Mouse (Mus musculus): ENCODE measurements at regions not wholly inside any gene's neighbourhood (a gene's known extent, or its start where the extent isn't known, plus 50 kb on each side); places are given as distances from the start of the nearest gene placed in this dataset.

GRCm38 (mm10) chr6:18674584-18675250 lies 160.1 kb upstream of the Cttnbp2 start:
- DNase-seq (ENCODE audit: low spot score in 2 of 2) = no peak

GRCm38 (mm10) chr6:18677131-18677530 lies 162.5 kb upstream of the Cttnbp2 start:
- DNase-seq (ENCODE audit: low spot score in 2 of 2) = no peak

GRCm38 (mm10) chr6:18680712-18681111 lies 166.1 kb upstream of the Cttnbp2 start:
- DNase-seq (ENCODE audit: low spot score in 2 of 2) = no peak

GRCm38 (mm10) chr6:18682043-18682442 lies 166.3 kb upstream of the Lsm8 start:
- no peak for DNase-seq (ENCODE audit: low spot score in 2 of 2)

GRCm38 (mm10) chr6:18688652-18689348 lies 159.6 kb upstream of the Lsm8 start:
- DNase-seq (ENCODE audit: low spot score in 2 of 2) = no peak

GRCm38 (mm10) chr6:18697536-18697935 lies 150.8 kb upstream of the Lsm8 start:
- no peak for DNase-seq (ENCODE audit: low spot score in 2 of 2)

- DNase-seq (ENCODE audit: low spot score in 2 of 2) = no peak
Measured at GRCm38 (mm10) chr6:18698989-18699728, 149.2 kb upstream of the Lsm8 start.

- no peak for DNase-seq (ENCODE audit: low spot score in 2 of 2)
Measured at GRCm38 (mm10) chr6:18699729-18700386, 148.5 kb upstream of the Lsm8 start.

GRCm38 (mm10) chr6:18710763-18711162 lies 137.6 kb upstream of the Lsm8 start:
- DNase-seq (ENCODE audit: low spot score in 2 of 2) = no peak

GRCm38 (mm10) chr6:18748859-18749258 lies 99.5 kb upstream of the Lsm8 start:
- no peak for DNase-seq (ENCODE audit: low spot score in 2 of 2)

GRCm38 (mm10) chr6:18764536-18764935 lies 83.8 kb upstream of the Lsm8 start:
- no peak for DNase-seq (ENCODE audit: low spot score in 2 of 2)

GRCm38 (mm10) chr6:18795390-18795789 lies 53.0 kb upstream of the Lsm8 start:
- DNase-seq (ENCODE audit: low spot score in 2 of 2) = no peak

GRCm38 (mm10) chr6:18795847-18796246 lies 52.5 kb upstream of the Lsm8 start:
- no peak for DNase-seq (ENCODE audit: low spot score in 2 of 2)

- no peak for DNase-seq (ENCODE audit: low spot score in 2 of 2)
Measured at GRCm38 (mm10) chr6:18796540-18796939, 51.8 kb upstream of the Lsm8 start.

All from adrenal gland, adult 18-20 months (tissue).